ENCODE assay signal across 12 mouse cellular contexts in the genomic region with DNA sequence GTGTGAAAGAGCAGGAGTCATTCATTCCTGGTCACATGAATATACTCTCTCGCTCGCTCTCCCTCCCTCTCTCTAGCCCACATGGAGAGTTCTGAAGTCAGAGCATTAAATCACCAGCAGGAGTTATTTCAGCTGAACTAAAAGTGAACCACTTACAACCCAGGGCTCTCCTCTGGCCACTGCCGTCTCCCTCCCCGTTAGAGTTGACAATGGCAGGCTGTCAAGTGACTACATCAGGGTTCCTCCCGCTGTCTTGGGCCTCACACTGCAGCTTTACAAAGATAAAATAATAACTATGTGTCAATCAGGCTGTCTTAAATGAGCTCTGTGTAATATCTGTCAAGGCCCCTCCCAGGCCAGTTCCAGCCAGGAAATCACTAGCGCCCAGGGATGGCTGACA. TPM values are rescaled to one million over a fixed set of nuclear protein-coding genes. Genes with fewer than 3 reads are reported as not detected.
A peak's percentile ranks its signal among the peaks of the same experiment; 100 is the strongest.
DNase-seq lines count a peak whose midpoint lies in the region; ATAC-seq and TF ChIP-seq lines count a peak whose summit lies in the region.
"Had no signal": no experiment of that assay in that cellular context is flagged by ENCODE, and none has a peak within 500 bp of the region (broad histone marks: within the 10 kb centered on the region; RNA-seq: fewer than 3 reads in every experiment).

No protein-coding gene starts in this region.

- no peak for TF ChIP-seq POLR2A in kidney, adult 2 months (IDR thresholded peaks at IDR 0.05; ENCODE audit: low read depth, low read length)
- TF ChIP-seq POLR2A in limb, embryonic 14.5 days (IDR thresholded peaks at IDR 0.05; ENCODE audit: borderline replicate concordance, extremely low read depth, insufficient read depth, insufficient read length) = no peak

- H3K4me2 ChIP-seq in forebrain, embryonic 14.5 days (ENCODE audit: low read length) = no peak overlapping the region
- no peak overlapping the region for H3K4me2 ChIP-seq in limb, embryonic 14.5 days (replicated peaks; ENCODE audit: low read depth, low read length, severe bottlenecking)
- no peak overlapping the region for H3K4me2 ChIP-seq in liver, embryonic 12.5 days
- H3K4me2 ChIP-seq: embryonic facial prominence, embryonic 12.5 days had no signal

- no peaks in the 10 kb centered on the region for H3K9me3 ChIP-seq in forebrain, embryonic 14.5 days (replicated peaks; ENCODE audit: control insufficient read depth, low read length)
- H3K9me3 ChIP-seq in heart, embryonic 10.5 days = no peaks in the 10 kb centered on the region
- no peaks in the 10 kb centered on the region for H3K9me3 ChIP-seq in limb, embryonic 14.5 days (ENCODE audit: control insufficient read depth, low read length)
- no peaks in the 10 kb centered on the region for H3K9me3 ChIP-seq in liver, embryonic 12.5 days (replicated peaks)
- H3K9me3 ChIP-seq: embryonic facial prominence, embryonic 12.5 days had no signal

- no peak overlapping the region for H3K27ac ChIP-seq in kidney, adult 2 months (ENCODE audit: insufficient read depth, low read depth, low read length)
- no peak overlapping the region for H3K27ac ChIP-seq in forebrain, embryonic 14.5 days (ENCODE audit: low read depth, low read length)
- peak overlapping the region; percentile 42; the same call in 1 of the 2 replicates for H3K27ac ChIP-seq in heart, embryonic 10.5 days
- H3K27ac ChIP-seq in limb, embryonic 14.5 days (replicated peaks; ENCODE audit: low read depth, low read length) = no peak overlapping the region
- H3K27ac ChIP-seq in liver, embryonic 12.5 days = no peak overlapping the region
- H3K27ac ChIP-seq: embryonic facial prominence, embryonic 12.5 days had no signal

- ATAC-seq in forebrain, embryonic 14.5 days = peak; percentile 42; the same call in 1 of the 2 replicates
- no peak; the same call in 1 of the 2 replicates for ATAC-seq in limb, embryonic 14.5 days (ENCODE audit: low FRiP score, low read depth)
- ATAC-seq in liver, embryonic 12.5 days = no peak

- 64% methylated on average over 6 of the region's 6 CpGs for WGBS in kidney, adult 2 months
- 42% methylated on average over 6 of the region's 6 CpGs for WGBS in forebrain, embryonic 14.5 days
- WGBS in heart, embryonic 10.5 days = 22% methylated on average over 6 of the region's 6 CpGs
- 44% methylated on average over 6 of the region's 6 CpGs for WGBS in limb, embryonic 14.5 days
- WGBS in liver, embryonic 12.5 days (ENCODE audit: insufficient replicate concordance) = 61% methylated on average over 6 of the region's 6 CpGs

- DNase-seq in kidney, adult 2 months = peak; percentile 13
- no peak for DNase-seq in kidney, adult 9 months
- DNase-seq in forebrain, embryonic 14.5 days (ENCODE audit: low spot score) = peak; percentile 25
- no peak for DNase-seq in heart, embryonic 10.5 days (ENCODE audit: low spot score)
- peak; percentile 38 for DNase-seq in limb, embryonic 14.5 days (ENCODE audit: low spot score)
- no peak for DNase-seq in layer of hippocampus, postnatal 10 days (ENCODE audit: low spot score in 2 of 2)
- no peak for DNase-seq in T-cell, adult 2 months (ENCODE audit: low spot score)

- no peaks in the 10 kb centered on the region for H3K27me3 ChIP-seq in kidney, adult 2 months (replicated peaks; ENCODE audit: control insufficient read depth, insufficient read depth, low read length)
- no peaks in the 10 kb centered on the region for H3K27me3 ChIP-seq in forebrain, embryonic 14.5 days (replicated peaks; ENCODE audit: control insufficient read depth, insufficient read depth, low read length)
- no peaks in the 10 kb centered on the region for H3K27me3 ChIP-seq in heart, embryonic 10.5 days (ENCODE audit: insufficient read depth, poor library complexity, severe bottlenecking)
- H3K27me3 ChIP-seq in limb, embryonic 14.5 days (ENCODE audit: control insufficient read depth, insufficient read depth, low read length) = no peaks in the 10 kb centered on the region
- H3K27me3 ChIP-seq in liver, embryonic 12.5 days (replicated peaks) = no peaks in the 10 kb centered on the region
- H3K27me3 ChIP-seq: embryonic facial prominence, embryonic 12.5 days had no signal

- no peak for TF ChIP-seq CTCF in kidney, adult 2 months (conservative IDR thresholded peaks at IDR 0.05; ENCODE audit: insufficient read depth, insufficient read length, low read depth, low read length)

- H3K9ac ChIP-seq in forebrain, embryonic 14.5 days (ENCODE audit: low read length) = no peak overlapping the region
- no peak overlapping the region for H3K9ac ChIP-seq in limb, embryonic 14.5 days (ENCODE audit: low read depth, low read length, severe bottlenecking)
- no peak overlapping the region for H3K9ac ChIP-seq in liver, embryonic 12.5 days
- H3K9ac ChIP-seq: embryonic facial prominence, embryonic 12.5 days had no signal

- H3K4me1 ChIP-seq in kidney, adult 2 months (ENCODE audit: control insufficient read depth, insufficient read depth, low read length) = no peaks in the 10 kb centered on the region
- H3K4me1 ChIP-seq in forebrain, embryonic 14.5 days (ENCODE audit: control insufficient read depth, insufficient read depth, low read length) = no peaks in the 10 kb centered on the region
- peaks cover 23% of the 10 kb centered on the region for H3K4me1 ChIP-seq in heart, embryonic 10.5 days
- peaks cover 6% of the 10 kb centered on the region; the same call in 1 of the 2 replicates for H3K4me1 ChIP-seq in limb, embryonic 14.5 days (ENCODE audit: control insufficient read depth, insufficient read depth, low read length)
- no peaks in the 10 kb centered on the region for H3K4me1 ChIP-seq in liver, embryonic 12.5 days

- no peak overlapping the region for H3K4me3 ChIP-seq in kidney, adult 2 months (ENCODE audit: insufficient read depth, low read depth, low read length)
- H3K4me3 ChIP-seq in forebrain, embryonic 14.5 days (ENCODE audit: low read depth, low read length) = no peak overlapping the region
- 0 out of 2 replicates have a peak overlapping the region, but pooled peaks have one; percentile 10 for H3K4me3 ChIP-seq in heart, embryonic 10.5 days
- H3K4me3 ChIP-seq in limb, embryonic 14.5 days (replicated peaks; ENCODE audit: low read length) = no peak overlapping the region
- H3K4me3 ChIP-seq in liver, embryonic 12.5 days = no peak overlapping the region
- H3K4me3 ChIP-seq: embryonic facial prominence, embryonic 12.5 days; megakaryocyte, embryonic 14.5 days had no signal

- no peaks in the 10 kb centered on the region for H3K36me3 ChIP-seq in kidney, adult 2 months (ENCODE audit: control insufficient read depth, insufficient read depth, low read length)
- H3K36me3 ChIP-seq in forebrain, embryonic 14.5 days (ENCODE audit: control insufficient read depth, insufficient read depth, low read length) = no peaks in the 10 kb centered on the region
- H3K36me3 ChIP-seq in heart, embryonic 10.5 days = no peaks in the 10 kb centered on the region
- no peaks in the 10 kb centered on the region for H3K36me3 ChIP-seq in limb, embryonic 14.5 days (ENCODE audit: control insufficient read depth, insufficient read depth, low read length)
- no peaks in the 10 kb centered on the region for H3K36me3 ChIP-seq in liver, embryonic 12.5 days
- H3K36me3 ChIP-seq: embryonic facial prominence, embryonic 12.5 days had no signal

RNA-seq across cellular contexts. Expression of gene Apobec4, which starts 47.4 kb away (rescaled TPM):
- not detected in 2 replicates for polyA plus RNA-seq in kidney, adult 2 months (2012; rRNA removed)
- 0.10 TPM in 1 of 2 replicates, not detected in the other for polyA plus RNA-seq in forebrain, embryonic 14.5 days (2014; fragmentation: Nextera tagmentation; extraction: Ambion mirVana)
- polyA plus RNA-seq in heart, embryonic 10.5 days (2016; fragmentation: Nextera tagmentation; extraction: Ambion mirVana) = not detected in 2 replicates
- not detected in 2 replicates for polyA plus RNA-seq in limb, embryonic 14.5 days (2012; rRNA removed)
- polyA plus RNA-seq in limb, embryonic 14.5 days (2014; fragmentation: Nextera tagmentation; extraction: Ambion mirVana) = not detected in 2 replicates
- not detected in 2 replicates for polyA plus RNA-seq in liver, embryonic 12.5 days (2016; fragmentation: Nextera tagmentation; extraction: Ambion mirVana)
- not detected for total RNA-seq in layer of hippocampus, postnatal 10 days (2021)
- total RNA-seq: gastrocnemius, postnatal 4 days; layer of hippocampus, postnatal 14 days had no signal
- polyA plus RNA-seq: embryonic facial prominence, embryonic 12.5 days had no signal

Comparison
In these comparisons a context has a peak if more than half of its experiments do, and no peak if none do; other contexts are left out.
1. DNase-seq: peak in kidney, adult 2 months (single experiment), forebrain, embryonic 14.5 days (single experiment) and limb, embryonic 14.5 days (single experiment); none in kidney, adult 9 months (single experiment), heart, embryonic 10.5 days (single experiment), layer of hippocampus, postnatal 10 days (0 of 2) and T-cell, adult 2 months (single experiment).